Mouse (Mus musculus): ENCODE measurements around the gene Mreg.

Mreg gene

GRCm38 (mm10) chr1:72188142-72188738, 23.9 kb downstream of the Mreg start:
- no peak for DNase-seq

- no peak for DNase-seq
These were observed 24.6 kb downstream of the Mreg start for GRCm38 (mm10) chr1:72187486-72187885.

- DNase-seq, result no peak
These were observed 26.0 kb downstream of the Mreg start for GRCm38 (mm10) chr1:72186151-72186550.

DNA sequence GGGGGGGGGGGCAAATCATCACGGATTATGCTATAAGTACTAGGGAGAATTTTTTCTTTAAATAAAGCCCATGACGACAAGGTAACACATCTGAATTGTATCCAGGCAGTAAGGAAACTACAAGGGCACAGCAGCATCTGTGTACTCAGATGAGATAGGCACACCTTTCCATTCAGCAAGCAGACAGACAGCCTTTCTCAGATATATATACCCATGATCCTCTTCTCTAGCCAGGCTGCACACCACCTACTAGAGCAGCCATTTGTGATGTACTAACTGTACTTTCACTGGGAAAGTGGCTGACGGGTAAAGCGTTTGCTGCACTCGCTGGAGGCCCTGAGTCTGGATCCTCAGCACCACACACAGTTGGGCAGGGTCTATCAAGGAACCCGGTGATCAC, 28.6 kb downstream of the Mreg start:
- no peak for DNase-seq

DNA sequence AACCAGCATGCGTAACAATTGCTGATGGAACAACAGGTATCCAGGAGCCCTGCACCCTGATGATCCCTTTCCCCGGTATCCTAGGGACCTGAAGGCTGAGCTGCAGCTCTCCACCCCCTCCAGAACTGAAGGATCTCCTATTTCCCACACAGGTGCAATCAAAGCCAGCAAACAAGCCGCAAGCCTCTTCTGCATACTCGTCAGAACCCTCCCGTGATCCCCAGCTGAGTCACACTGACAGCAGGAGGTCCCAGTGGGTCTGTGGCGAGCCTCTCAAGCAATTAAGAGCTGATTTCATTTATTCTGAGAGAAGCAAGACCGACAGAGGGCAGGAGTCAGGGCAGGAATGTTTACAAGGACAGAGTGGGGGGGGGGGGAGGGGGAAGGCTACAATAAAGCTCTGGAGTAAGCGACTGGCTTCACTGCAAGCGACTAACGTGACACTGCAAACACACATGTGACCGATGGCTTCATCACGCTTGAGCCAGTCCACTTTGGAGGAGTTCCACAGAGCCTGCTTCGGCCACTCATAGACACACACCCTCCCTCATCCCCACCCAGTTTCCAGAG, 29.1 kb downstream of the Mreg start:
- DNase-seq, result peak; percentile 26

- DNase-seq, result no peak
These were observed 32.2 kb downstream of the Mreg start for GRCm38 (mm10) chr1:72179947-72180346.

- no peak for DNase-seq
These were observed 35.9 kb downstream of the Mreg start for GRCm38 (mm10) chr1:72176239-72176638.

GRCm38 (mm10) chr1:72174183-72174582, 37.9 kb downstream of the Mreg start:
- DNase-seq, result no peak

DNA sequence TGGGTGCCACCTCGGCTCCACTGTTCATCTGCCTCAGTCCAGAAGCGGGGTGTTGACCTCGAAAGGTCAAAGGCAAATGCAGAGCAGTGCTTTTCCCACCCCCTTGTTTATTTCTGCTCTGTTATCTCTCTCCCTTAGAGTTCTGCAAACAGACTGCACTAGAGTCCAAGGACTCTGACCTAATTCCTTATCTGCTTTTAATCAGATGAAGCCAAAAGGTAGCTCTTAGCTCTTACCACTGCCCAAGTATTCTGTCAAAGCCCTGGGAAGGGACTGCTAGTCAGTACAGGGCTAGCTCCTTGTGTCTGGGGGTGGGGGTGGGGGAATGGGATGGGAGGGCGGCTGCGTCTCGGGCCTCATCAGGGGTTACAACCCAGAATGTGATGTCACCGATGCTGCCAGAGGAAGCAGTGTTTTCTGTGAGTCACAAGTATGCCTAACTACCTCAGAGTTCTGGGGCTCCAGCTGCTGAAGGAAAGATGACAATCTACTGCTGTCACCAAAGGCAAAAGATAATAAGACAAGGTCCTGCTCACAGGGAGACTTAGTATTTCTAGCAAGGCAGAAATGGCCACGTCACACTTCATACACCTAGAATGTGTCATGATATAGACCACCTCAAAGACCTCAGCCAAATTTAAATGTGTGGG, 38.6 kb downstream of the Mreg start:
- DNase-seq, result peak; percentile 18

- no peak for DNase-seq
These were observed 39.3 kb downstream of the Mreg start for GRCm38 (mm10) chr1:72172788-72173187.

- DNase-seq, result no peak
These were observed 40.9 kb downstream of the Mreg start for GRCm38 (mm10) chr1:72171001-72171860.

DNA sequence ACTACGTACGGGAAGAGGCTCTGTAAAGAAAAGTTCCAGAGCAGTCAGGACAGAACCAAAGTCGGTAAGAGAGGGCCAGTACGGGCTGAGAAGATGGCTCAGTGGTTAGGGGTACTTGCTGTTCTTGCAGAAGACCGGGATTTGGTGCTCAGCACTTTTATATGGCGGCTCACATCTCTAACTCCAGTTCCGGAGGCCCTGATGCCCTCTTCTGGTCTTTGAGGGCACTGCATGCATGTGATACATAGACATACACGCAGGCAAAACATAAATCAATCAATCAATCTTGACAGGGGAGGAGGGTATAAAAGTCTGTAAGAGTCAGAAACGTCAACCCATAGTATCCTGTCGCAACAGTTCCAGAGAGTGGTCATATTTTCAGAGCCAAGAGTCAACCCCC, 45.1 kb downstream of the Mreg start:
- DNase-seq, result no peak

GRCm38 (mm10) chr1:72166468-72166814, 45.7 kb downstream of the Mreg start:
- no peak for DNase-seq

DNA sequence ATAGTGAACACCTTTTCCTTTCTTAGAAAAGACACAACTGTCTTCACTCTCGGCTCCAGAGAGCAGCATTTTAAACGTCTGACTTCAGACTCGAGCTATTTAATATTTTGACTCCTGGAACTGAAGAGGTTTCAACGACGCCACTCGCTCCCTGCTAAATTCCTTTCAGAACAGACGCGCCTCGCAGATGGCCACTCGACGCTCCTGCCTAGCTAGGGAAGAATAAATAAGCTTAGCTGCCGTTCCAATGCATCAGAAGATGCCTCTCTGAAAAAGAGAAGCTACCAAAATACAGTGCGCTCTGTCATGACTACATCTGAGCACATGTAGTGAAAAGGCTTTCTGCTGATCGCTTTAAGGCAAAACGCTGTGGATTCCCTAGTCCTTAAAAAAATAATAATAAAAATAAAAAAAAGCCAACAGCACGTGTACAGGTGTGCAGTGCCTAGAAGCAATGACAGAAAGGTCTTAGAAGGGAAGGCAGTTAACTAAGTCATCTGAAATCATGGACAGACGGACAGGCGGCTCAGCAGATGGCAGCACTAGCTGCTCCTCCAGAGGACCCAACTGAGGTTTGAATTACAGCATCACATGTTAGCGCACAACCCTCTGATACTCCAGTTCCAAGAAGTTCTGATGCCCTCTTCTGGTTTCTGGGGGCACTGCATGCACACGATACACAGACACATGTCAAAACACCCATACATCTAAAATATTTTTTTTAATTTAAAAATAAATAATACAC, 46.2 kb downstream of the Mreg start:
- DNase-seq, result no peak

DNA sequence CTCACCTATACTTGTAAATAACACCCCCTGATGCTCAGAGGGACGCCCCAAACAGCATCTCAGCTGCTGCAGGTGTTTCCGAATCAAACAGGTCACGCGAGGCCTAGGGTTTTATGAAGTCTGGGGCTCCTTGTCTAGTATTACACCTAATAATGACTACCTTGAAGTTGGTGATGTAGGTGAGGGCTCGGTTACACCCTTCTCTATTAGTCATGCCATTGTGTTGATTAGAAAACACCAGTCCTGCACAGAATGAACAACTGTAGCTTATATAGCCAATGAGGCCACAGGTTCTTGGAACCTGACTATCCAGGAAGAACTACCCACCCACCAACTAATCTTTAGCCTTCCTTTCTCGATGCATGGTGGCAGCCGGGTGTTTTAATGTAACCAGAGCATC, 51.8 kb downstream of the Mreg start:
- DNase-seq, result no peak

DNA sequence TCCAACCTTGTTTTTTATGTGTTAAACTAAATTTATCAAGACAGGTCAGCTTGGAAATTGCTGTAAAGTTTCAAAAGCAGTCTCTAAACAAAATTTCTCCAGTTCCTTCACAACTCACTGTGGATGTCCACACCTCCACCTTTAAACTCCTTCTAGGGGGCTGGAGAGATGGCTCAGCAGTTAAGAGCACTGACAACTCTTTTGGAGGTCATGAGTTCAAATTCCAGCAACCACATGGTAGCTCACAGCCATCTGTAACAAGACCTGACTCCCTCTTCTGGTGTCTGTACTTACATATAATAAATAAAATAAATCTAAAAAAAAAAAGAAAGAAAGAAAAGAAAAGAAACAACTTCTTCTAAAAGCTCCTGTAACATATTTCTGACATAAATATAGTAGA, 67.1 kb downstream of the Mreg start:
- no peak for DNase-seq

DNA sequence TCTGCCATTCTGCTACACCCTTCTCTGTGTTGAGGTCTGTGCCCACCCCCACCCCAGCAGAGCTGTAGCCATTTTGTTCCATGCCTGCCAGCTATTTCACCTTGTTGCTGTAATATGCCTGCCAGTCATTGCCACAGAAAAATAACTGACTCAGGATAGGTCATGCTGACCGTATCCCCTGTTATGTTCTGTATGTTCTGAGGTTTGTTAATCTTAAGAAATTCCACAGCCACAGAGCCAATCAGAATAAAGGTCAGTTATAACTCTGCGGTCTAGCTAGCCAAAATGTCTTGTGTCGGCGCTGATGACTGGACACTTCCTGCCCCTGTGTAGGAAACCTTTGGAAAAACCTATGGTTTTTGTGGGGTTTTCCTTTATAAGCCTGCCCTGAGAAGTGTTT, 67.7 kb downstream of the Mreg start:
- no peak for DNase-seq

- peak; percentile 50 for DNase-seq
These were observed 70.1 kb downstream of the Mreg start for GRCm38 (mm10) chr1:72141893-72142480.

- no peak for DNase-seq
These were observed 76.0 kb downstream of the Mreg start for GRCm38 (mm10) chr1:72136101-72136500.

- no peak for DNase-seq
These were observed 77.6 kb downstream of the Mreg start for GRCm38 (mm10) chr1:72134534-72134933.

GRCm38 (mm10) chr1:72123434-72124297, 88.4 kb downstream of the Mreg start:
- DNase-seq, result peak; percentile 79

Data from liver (tissue).